Mouse (Mus musculus) spleen, adult 2 months (tissue): Measurements from ENCODE around the gene Prkci.

Experiments
- CTCF ChIP-seq: fragments of 200-500 bp; IDR thresholded peaks from 2 replicates; pipeline ENCODE4 v1.5.1; 2011; ENCODE audit warnings: mild to moderate bottlenecking, inconsistent platforms; ENCODE audit not compliant: insufficient read depth, insufficient read length, insufficient replicate concordance; ENCODE audit errors: extremely low read depth
- POLR2A ChIP-seq: fragments of 200-500 bp; IDR thresholded peaks from 2 replicates; pipeline ENCODE4 v1.6.1; 2011; ENCODE audit warnings: low read depth, low read length, inconsistent platforms

DNA sequence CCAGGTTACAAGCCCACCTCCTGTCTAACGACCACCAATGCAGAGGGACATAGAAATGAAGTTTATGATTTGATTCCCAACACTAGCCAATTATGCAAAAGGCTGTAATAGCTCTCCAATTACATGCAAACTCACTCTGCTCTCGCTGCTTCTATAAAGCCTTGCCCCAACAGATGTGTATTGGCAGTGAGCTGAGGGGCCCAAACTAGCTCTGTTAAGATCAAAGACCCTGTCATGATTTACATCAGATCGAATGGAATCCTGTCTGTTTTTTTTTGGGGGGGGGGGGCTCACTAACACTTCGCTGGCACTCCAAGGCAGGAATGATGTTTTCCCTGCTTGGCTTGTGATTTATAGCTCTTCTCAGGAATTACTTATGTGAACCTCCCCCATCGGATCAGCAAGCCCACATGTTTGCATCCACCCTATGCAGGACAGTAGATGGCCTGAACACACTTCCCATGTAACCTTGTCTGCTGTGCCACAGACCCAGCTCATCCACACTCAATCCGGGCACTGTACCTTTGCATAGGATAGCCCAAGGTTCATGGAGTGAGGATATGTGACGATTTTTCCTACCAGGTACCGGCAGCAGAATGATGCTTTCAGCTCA lies 12.5 kb upstream of the Prkci start:
- TF ChIP-seq POLR2A: no peak
- no peak for TF ChIP-seq CTCF
